Mouse (Mus musculus) urinary bladder, postnatal 36 days (tissue): ENCODE results near the gene Tbc1d10c.
"Not testable (repeated sequence)": the region's sequence is repeated elsewhere in the genome, so short reads cannot be mapped to it uniquely, and the experiment has no call there.

Source experiments
- DNase-seq, 2 experiments: peaks; one replicate each; pipeline ENCODE4 v3.0.0; 2022; ENCODE audit warnings: low spot score in 2 of 2, mixed read lengths in 1 of 2

The Tbc1d10c gene

DNA sequence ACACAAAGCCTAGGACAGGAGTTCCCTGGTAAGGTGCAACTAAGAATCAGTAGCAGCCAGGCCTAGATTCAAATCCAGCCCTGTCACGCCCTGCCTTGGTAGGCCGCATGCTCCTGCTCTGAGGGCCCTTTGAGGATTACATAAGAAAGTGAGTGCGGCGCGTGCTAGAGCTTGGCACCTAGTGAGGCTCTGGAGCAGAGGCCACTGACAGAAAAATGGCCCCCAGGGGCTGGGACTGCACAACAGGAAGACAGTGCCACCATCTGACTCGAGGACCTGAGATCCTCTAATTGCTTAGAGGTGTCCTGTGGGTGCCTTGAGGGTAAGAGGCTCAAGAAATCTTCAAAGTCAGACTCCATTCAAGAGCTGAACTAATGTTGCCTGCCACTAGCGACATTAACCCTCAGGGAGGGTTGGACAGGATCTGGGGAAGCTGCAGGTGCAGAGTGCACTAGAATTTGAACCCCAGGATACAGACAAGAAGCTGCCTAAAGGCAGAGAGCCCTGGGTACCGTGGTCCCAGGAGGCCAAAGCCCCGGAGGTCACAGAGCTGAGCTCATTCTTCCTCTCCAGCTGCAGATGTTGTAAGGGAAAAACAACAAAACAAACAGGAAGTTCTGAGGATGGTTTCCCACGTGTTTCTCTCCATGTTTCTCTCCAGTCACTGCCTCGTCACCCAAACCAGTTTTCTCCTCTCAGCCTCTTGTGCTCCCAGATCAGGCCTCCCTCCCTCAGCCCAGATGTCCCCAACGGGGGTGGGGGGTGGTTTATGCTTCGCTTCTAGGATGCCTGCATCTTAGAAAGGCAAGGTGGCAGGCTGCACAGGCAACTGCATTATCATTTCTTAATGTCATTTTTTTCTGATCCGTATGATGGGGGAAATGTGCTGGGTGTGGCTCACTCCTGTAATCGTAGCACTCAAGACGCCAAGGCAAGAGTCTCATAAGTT, 46.3 kb downstream of the Tbc1d10c start:
- DNase-seq, result peak in 1 of 2 experiments; percentile 54

GRCm38 (mm10) chr19:4143759-4144268, 47.3 kb downstream of the Tbc1d10c start, which contains the start of gene Cabp4:
TSS of gene Cabp4 (minus strand) at chr19:4144033.
- DNase-seq, result no peak

DNA sequence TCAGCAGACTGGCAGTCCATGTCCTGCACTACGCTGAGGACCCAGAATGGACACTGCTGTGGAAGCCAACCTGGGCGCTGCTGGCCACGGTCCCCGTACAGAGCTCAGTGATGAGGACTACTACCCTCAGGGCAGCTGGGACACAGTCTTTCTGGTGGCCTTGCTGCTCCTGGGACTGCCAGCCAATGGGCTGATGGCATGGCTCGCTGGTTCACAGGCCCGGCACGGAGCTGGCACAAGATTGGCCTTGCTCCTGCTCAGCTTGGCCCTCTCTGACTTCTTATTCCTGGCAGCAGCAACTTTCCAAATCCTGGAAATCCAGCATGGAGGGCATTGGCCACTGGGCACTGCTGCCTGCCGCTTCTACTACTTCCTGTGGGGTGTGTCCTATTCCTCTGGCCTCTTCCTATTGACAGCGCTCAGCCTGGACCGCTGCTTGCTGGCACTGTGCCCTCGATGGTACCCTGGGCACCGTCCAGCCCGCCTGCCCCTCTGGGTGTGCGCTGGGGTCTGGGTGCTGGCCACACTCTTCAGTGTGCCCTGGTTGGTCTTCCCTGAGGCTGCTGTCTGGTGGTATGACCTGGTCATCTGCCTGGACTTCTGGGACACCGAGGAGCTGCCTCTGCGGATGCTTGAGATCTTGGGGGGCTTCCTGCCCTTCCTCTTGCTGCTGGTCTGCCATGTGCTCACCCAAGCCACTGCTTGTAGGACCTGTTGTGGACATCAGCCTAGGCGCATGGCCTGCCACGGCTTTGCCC, 48.5 kb downstream of the Tbc1d10c start:
- DNase-seq, result peak in 1 of 2 experiments; percentile 43

DNA sequence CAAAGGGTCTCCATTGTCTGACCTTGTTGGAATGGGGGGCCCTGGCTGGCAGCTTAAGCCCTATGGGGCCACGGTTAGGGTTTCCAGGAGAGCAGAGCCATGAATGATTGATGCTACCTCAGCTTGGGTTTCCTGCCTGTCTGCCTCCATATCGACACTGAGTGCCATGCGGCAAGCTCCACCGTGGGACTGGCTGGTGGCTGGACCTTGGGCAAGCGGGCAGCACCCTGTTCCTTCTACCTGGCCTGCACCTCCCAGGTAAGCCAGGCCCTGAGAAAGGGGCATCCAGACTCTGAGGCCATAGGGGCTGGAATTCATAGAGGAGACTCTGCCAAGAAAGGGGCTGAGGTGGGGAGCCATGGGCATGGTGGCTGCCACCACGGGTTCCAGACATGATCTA, 50.9 kb downstream of the Tbc1d10c start:
- no peak for DNase-seq

GRCm38 (mm10) chr19:4139446-4139845, 51.6 kb downstream of the Tbc1d10c start, which contains the start of gene Gpr152:
TSS of gene Gpr152 (plus strand) at chr19:4139787.
- DNase-seq, result no peak

- no peak for DNase-seq
Measured at GRCm38 (mm10) chr19:4137913-4138312, 53.2 kb downstream of the Tbc1d10c start.

DNA sequence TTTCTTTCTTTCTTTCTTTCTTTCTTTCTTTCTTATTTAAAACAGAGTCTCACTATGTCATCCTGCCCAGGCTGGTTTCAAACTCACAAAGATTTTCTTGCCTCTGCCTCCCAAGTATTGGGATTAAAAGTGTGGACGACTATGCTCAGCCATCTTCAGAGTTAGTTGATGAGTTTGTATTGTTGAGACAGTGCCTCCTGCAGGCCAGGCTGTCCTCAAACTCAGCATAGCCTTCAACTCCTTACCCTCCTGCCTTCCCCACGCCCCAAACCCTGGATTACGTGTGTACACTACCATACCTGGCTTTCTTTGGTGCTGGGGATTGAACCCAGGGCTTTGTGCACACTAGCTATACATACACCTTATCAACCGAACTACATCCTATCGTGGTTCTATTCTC, 54.6 kb downstream of the Tbc1d10c start:
- no peak for DNase-seq

- DNase-seq, result not testable (repeated sequence)
Measured at GRCm38 (mm10) chr19:4135963-4136345, 55.1 kb downstream of the Tbc1d10c start.

- not testable (repeated sequence) for DNase-seq
Measured at GRCm38 (mm10) chr19:4135229-4135962, 55.7 kb downstream of the Tbc1d10c start.

- no peak for DNase-seq
Measured at GRCm38 (mm10) chr19:4134354-4134753, 56.7 kb downstream of the Tbc1d10c start.
